10 mouse cellular contexts compared by ENCODE assay signal in the genomic region with DNA sequence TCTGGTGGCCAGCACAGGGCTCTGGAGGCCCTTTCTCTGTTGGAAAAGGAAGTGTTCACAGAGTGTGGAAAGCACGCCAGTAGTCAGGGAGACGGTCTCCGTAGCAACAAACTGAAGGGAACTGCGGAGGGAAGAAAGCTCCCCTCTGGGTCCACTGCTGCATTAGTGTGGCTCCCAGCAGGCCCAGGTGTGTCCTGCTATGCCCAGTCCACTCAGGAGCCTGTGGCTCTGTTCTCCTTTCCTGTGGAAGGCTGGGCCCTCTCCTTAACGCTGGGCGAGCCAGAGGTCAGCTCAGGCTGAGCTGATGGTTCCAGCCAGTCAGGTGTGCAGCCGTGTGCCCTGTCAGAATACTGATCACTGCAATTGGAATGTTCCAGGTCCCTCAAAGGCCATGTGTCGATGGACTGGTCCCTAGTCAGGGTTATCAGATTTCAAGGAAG. TPM values are rescaled to one million over a fixed set of nuclear protein-coding genes. Genes with fewer than 3 reads are reported as not detected.
DNase-seq lines count a peak whose midpoint lies in the region; ATAC-seq and TF ChIP-seq lines count a peak whose summit lies in the region.
"Had no signal": no experiment of that assay in that cellular context is flagged by ENCODE, and none has a peak within 500 bp of the region (broad histone marks: within the 10 kb centered on the region; RNA-seq: fewer than 3 reads in every experiment).

No protein-coding gene starts in this region.

- H3K27me3 ChIP-seq in forebrain, embryonic 11.5 days (ENCODE audit: control insufficient read depth, insufficient read depth, low read length): no peaks in the 10 kb centered on the region
- no peaks in the 10 kb centered on the region for H3K27me3 ChIP-seq in heart, embryonic 14.5 days (ENCODE audit: control insufficient read depth, insufficient read depth, low read length)
- H3K27me3 ChIP-seq in limb, embryonic 14.5 days (ENCODE audit: control insufficient read depth, insufficient read depth, low read length): no peaks in the 10 kb centered on the region
- H3K27me3 ChIP-seq in stomach, postnatal 0 days (ENCODE audit: control insufficient read depth, insufficient read depth, low read length): no peaks in the 10 kb centered on the region
- peaks cover 8% of the 10 kb centered on the region; the same call in 1 of the 2 replicates for H3K27me3 ChIP-seq in liver, embryonic 12.5 days (replicated peaks)

- no peak for TF ChIP-seq CTCF in stomach, postnatal 0 days (IDR thresholded peaks at IDR 0.05; ENCODE audit: low read depth)

- TF ChIP-seq EP300 in stomach, postnatal 0 days (optimal IDR thresholded peaks at IDR 0.05): no peak

- no peak for TF ChIP-seq POLR2A in limb, embryonic 14.5 days (IDR thresholded peaks at IDR 0.05; ENCODE audit: borderline replicate concordance, extremely low read depth, insufficient read depth, insufficient read length)

- no peaks in the 10 kb centered on the region for H3K36me3 ChIP-seq in forebrain, embryonic 11.5 days (ENCODE audit: control insufficient read depth, insufficient read depth, low read length)
- H3K36me3 ChIP-seq in heart, embryonic 14.5 days (ENCODE audit: control insufficient read depth, insufficient read depth, low read length): no peaks in the 10 kb centered on the region
- no peaks in the 10 kb centered on the region for H3K36me3 ChIP-seq in limb, embryonic 14.5 days (ENCODE audit: control insufficient read depth, insufficient read depth, low read length)
- no peaks in the 10 kb centered on the region for H3K36me3 ChIP-seq in stomach, postnatal 0 days (ENCODE audit: control insufficient read depth, insufficient read depth, low read length)
- no peaks in the 10 kb centered on the region for H3K36me3 ChIP-seq in liver, embryonic 12.5 days
- H3K36me3 ChIP-seq: G1E had no signal

- H3K4me2 ChIP-seq in forebrain, embryonic 11.5 days (ENCODE audit: low read depth, low read length, severe bottlenecking): no peak overlapping the region
- no peak overlapping the region for H3K4me2 ChIP-seq in heart, embryonic 14.5 days (ENCODE audit: low read length)
- H3K4me2 ChIP-seq in limb, embryonic 14.5 days (replicated peaks; ENCODE audit: low read depth, low read length, severe bottlenecking): no peak overlapping the region
- H3K4me2 ChIP-seq in stomach, postnatal 0 days (replicated peaks; ENCODE audit: low read depth): no peak overlapping the region
- H3K4me2 ChIP-seq in liver, embryonic 12.5 days: no peak overlapping the region

- H3K4me1 ChIP-seq in forebrain, embryonic 11.5 days (replicated peaks; ENCODE audit: control insufficient read depth, insufficient read depth, low read length): no peaks in the 10 kb centered on the region
- peaks cover 0 to 2% of the 10 kb centered on the region in 2 experiments; a peak in 1 of 4 replicates for H3K4me1 ChIP-seq in heart, embryonic 14.5 days (ENCODE audit: control insufficient read depth in 2 of 2, insufficient read depth in 2 of 2, low read length in 2 of 2)
- H3K4me1 ChIP-seq in limb, embryonic 14.5 days (ENCODE audit: control insufficient read depth, insufficient read depth, low read length): 0 out of 2 replicates have a peak, but pooled peaks cover 4% of the 10 kb centered on the region
- no peaks in the 10 kb centered on the region for H3K4me1 ChIP-seq in stomach, postnatal 0 days (replicated peaks; ENCODE audit: control insufficient read depth, insufficient read depth)
- no peaks in the 10 kb centered on the region for H3K4me1 ChIP-seq in liver, embryonic 12.5 days

- peak; percentile 51 for DNase-seq in brain, embryonic 18.5 days (ENCODE audit: low read depth, low spot score)
- peak; percentile 69 for DNase-seq in forebrain, embryonic 11.5 days (ENCODE audit: low spot score)
- peak; percentile 67 to 71 for DNase-seq in kidney, postnatal 4 days
- peak; percentile 46 for DNase-seq in limb, embryonic 14.5 days (ENCODE audit: low spot score)
- peak; percentile 53 for DNase-seq in right cerebral cortex, postnatal 4 days
- no peak for DNase-seq in stomach, postnatal 0 days (ENCODE audit: low spot score)

- H3K4me3 ChIP-seq in forebrain, embryonic 11.5 days (ENCODE audit: low read depth, low read length): no peak overlapping the region
- no peak overlapping the region for H3K4me3 ChIP-seq in heart, embryonic 14.5 days (ENCODE audit: control insufficient read depth in 1 of 2, insufficient read depth in 1 of 2, low read depth in 1 of 2, low read length in 2 of 2)
- H3K4me3 ChIP-seq in limb, embryonic 14.5 days (replicated peaks; ENCODE audit: low read length): no peak overlapping the region
- no peak overlapping the region for H3K4me3 ChIP-seq in stomach, postnatal 0 days (ENCODE audit: low read depth, low read length)
- no peak overlapping the region for H3K4me3 ChIP-seq in liver, embryonic 12.5 days

- H3K27ac ChIP-seq in forebrain, embryonic 11.5 days (ENCODE audit: low read depth, low read length): no peak overlapping the region
- H3K27ac ChIP-seq in heart, embryonic 14.5 days (replicated peaks in 1 of 2; ENCODE audit: control insufficient read depth in 1 of 2, insufficient read depth in 1 of 2, low read depth in 2 of 2, low read length in 2 of 2): no peak overlapping the region
- H3K27ac ChIP-seq in limb, embryonic 14.5 days (replicated peaks; ENCODE audit: low read depth, low read length): no peak overlapping the region
- H3K27ac ChIP-seq in stomach, postnatal 0 days (replicated peaks): no peak overlapping the region
- H3K27ac ChIP-seq in liver, embryonic 12.5 days: no peak overlapping the region
- H3K27ac ChIP-seq: macrophage had no signal

- no peak overlapping the region for H3K9ac ChIP-seq in forebrain, embryonic 11.5 days (ENCODE audit: low read length)
- H3K9ac ChIP-seq in heart, embryonic 14.5 days (ENCODE audit: low read length): no peak overlapping the region
- no peak overlapping the region for H3K9ac ChIP-seq in limb, embryonic 14.5 days (ENCODE audit: low read depth, low read length, severe bottlenecking)
- H3K9ac ChIP-seq in stomach, postnatal 0 days (ENCODE audit: low read length): no peak overlapping the region
- H3K9ac ChIP-seq in liver, embryonic 12.5 days: no peak overlapping the region

- WGBS in forebrain, embryonic 11.5 days: 34% methylated on average over 8 of the region's 8 CpGs
- WGBS in heart, embryonic 14.5 days: 43% methylated on average over 8 of the region's 8 CpGs
- 26% methylated on average over 8 of the region's 8 CpGs for WGBS in limb, embryonic 14.5 days
- 37% methylated on average over 8 of the region's 8 CpGs for WGBS in stomach, postnatal 0 days
- 57% methylated on average over 8 of the region's 8 CpGs for WGBS in liver, embryonic 12.5 days (ENCODE audit: insufficient replicate concordance)

- ATAC-seq in forebrain, embryonic 11.5 days (replicated peaks; ENCODE audit: low FRiP score): peak; percentile 46; the same call in 1 of the 2 replicates
- ATAC-seq in heart, embryonic 14.5 days (ENCODE audit: insufficient number of reproducible peaks, insufficient read depth, low FRiP score, low read depth): peak; percentile 26; the same call in 1 of the 2 replicates
- ATAC-seq in limb, embryonic 14.5 days (ENCODE audit: low FRiP score, low read depth): peak; percentile 55; the same call in 1 of the 2 replicates
- no peak for ATAC-seq in stomach, postnatal 0 days (ENCODE audit: low FRiP score, low TSS enrichment)
- no peak for ATAC-seq in liver, embryonic 12.5 days

- no peaks in the 10 kb centered on the region; the same call in 1 of the 2 replicates for H3K9me3 ChIP-seq in forebrain, embryonic 11.5 days (ENCODE audit: control insufficient read depth, low read length)
- no peaks in the 10 kb centered on the region for H3K9me3 ChIP-seq in heart, embryonic 14.5 days (ENCODE audit: control insufficient read depth, low read length)
- H3K9me3 ChIP-seq in limb, embryonic 14.5 days (ENCODE audit: control insufficient read depth, low read length): no peaks in the 10 kb centered on the region
- H3K9me3 ChIP-seq in stomach, postnatal 0 days (ENCODE audit: control insufficient read depth, low read length): no peaks in the 10 kb centered on the region
- H3K9me3 ChIP-seq in liver, embryonic 12.5 days (replicated peaks): no peaks in the 10 kb centered on the region
- H3K9me3 ChIP-seq: G1E had no signal

RNA-seq across cellular contexts. Expression of a gene that starts 24.5 kb away (rescaled TPM):
- polyA plus RNA-seq in forebrain, embryonic 11.5 days (2014; fragmentation: Nextera tagmentation; extraction: Ambion mirVana): 3.4 and 3.5 TPM in 2 replicates
- polyA plus RNA-seq in heart, embryonic 14.5 days (2014; fragmentation: Nextera tagmentation; extraction: Ambion mirVana): 16.0 and 19.5 TPM in 2 replicates
- polyA plus RNA-seq in limb, embryonic 14.5 days (2012; rRNA removed): 9.4 and 12.2 TPM in 2 replicates
- polyA plus RNA-seq in limb, embryonic 14.5 days (2014; fragmentation: Nextera tagmentation; extraction: Ambion mirVana): 11.0 and 11.8 TPM in 2 replicates
- polyA plus RNA-seq in stomach, postnatal 0 days (2015; fragmentation: Nextera tagmentation; extraction: Ambion mirVana): 2.5 and 3.1 TPM in 2 replicates
- 0.42 and 0.94 TPM in 2 replicates for polyA plus RNA-seq in liver, embryonic 12.5 days (2016; fragmentation: Nextera tagmentation; extraction: Ambion mirVana)
- polyA plus RNA-seq: G1E, macrophage had no signal

RNA-seq across cellular contexts. Expression of a gene that starts 58.8 kb away (rescaled TPM):
- polyA plus RNA-seq in forebrain, embryonic 11.5 days (2014; fragmentation: Nextera tagmentation; extraction: Ambion mirVana): 72.2 and 73.6 TPM in 2 replicates
- 72.5 and 106 TPM in 2 replicates for polyA plus RNA-seq in heart, embryonic 14.5 days (2014; fragmentation: Nextera tagmentation; extraction: Ambion mirVana)
- 69.6 and 71.6 TPM in 2 replicates for polyA plus RNA-seq in limb, embryonic 14.5 days (2012; rRNA removed)
- 92.2 and 95.8 TPM in 2 replicates for polyA plus RNA-seq in limb, embryonic 14.5 days (2014; fragmentation: Nextera tagmentation; extraction: Ambion mirVana)
- 54.1 and 60.7 TPM in 2 replicates for polyA plus RNA-seq in stomach, postnatal 0 days (2015; fragmentation: Nextera tagmentation; extraction: Ambion mirVana)
- polyA plus RNA-seq in liver, embryonic 12.5 days (2016; fragmentation: Nextera tagmentation; extraction: Ambion mirVana): 44.0 and 48.8 TPM in 2 replicates

Comparison
In these comparisons a context has a peak if more than half of its experiments do, and no peak if none do; other contexts are left out.
1. ATAC-seq: peak in forebrain, embryonic 11.5 days (single experiment), heart, embryonic 14.5 days (single experiment) and limb, embryonic 14.5 days (single experiment); none in stomach, postnatal 0 days (single experiment) and liver, embryonic 12.5 days (single experiment).